Mouse (Mus musculus): ENCODE measurements at regions not wholly inside any gene's neighbourhood (a gene's known extent, or its start where the extent isn't known, plus 50 kb on each side); places are given as distances from the start of the nearest gene placed in this dataset.

DNA sequence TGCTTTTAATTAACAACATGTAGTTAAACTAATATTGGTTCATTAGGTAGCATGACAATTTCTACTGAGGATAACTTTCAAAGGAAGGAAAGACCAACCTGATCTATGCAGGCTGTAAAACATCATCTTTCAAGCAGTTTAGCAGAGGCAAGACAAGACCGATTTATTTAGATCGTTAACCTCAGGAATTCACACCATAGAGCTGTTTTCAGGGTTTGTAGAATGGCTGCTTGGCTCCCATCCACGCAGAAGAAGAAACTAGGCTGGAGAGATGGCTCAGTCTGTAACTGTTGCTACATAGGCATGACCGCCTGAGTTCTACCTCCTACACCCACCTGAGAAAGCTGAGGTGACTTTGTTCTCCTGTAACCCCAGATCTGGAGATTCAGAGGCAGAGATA is 353.6 kb downstream of the Nucb2 start:
- TF ChIP-seq CTCF (conservative IDR thresholded peaks at IDR 0.05; ENCODE audit: low read length) (no peak), NANOG (IDR thresholded peaks at IDR 0.05; ENCODE audit: borderline replicate concordance, low read length) (no peak)

All from E14TG2a.4 (cell line).